Mouse (Mus musculus) urinary bladder, adult 2 months (tissue): ENCODE data around the gene Scmh1. TPM values are rescaled to one million over a fixed set of nuclear protein-coding genes. Genes with fewer than 3 reads are reported as not detected.

Source experiments
- DNase-seq: peaks from one replicate; pipeline ENCODE4 v3.0.0; 2022; ENCODE audit warnings: low spot score
- polyA plus RNA-seq: library from polyadenylated mRNA; depleted of rRNA; stranded (reverse); fragments of >200 nt; gene quantifications from 2 replicates; pipeline ENCODE4 v1.2.3, GENCODE M21; 2012

Scmh1 gene
- polyA plus RNA-seq, 1 experiment, result 98.1 TPM

DNA sequence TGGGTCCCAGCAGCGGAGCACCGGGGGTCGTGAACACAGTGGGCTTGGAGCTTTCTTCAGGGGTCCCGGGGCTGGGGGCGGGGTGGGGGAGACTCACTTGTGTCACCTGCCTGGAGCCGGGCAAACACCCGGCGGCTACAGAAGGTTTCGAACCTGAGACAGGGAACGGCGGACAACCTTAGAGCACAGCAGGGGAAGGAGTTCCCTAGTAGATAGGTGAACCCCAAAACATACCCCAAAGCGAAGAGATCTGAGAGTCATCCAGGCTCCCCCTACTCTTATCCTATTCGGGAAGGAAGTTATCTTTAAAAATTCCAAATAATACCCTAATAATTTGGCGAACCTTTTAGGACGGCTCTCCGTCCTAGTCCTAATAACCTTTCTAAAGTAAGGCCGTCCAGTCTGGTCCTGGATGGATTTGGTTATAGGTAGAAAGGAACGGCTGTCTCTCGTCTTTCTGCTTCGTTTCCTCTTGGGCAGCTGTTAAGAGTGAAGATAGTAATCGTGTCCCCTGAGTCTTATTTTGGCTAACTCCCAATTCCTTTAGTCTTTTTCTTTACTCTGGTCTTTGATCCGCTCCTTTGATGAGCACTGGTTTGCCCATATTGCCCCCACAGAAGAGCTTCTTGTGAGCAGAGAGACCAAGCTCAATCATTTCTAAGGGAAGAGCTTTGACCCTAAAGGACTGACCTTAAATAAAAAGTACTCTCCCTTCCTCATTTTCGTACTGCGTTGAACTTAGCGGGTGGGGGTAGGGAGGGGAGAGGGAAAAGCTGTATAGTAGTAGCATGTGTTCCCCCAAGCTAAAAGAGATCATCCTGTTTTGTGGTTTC is 941 bp downstream of the Scmh1 start:
- DNase-seq, result no peak

DNA sequence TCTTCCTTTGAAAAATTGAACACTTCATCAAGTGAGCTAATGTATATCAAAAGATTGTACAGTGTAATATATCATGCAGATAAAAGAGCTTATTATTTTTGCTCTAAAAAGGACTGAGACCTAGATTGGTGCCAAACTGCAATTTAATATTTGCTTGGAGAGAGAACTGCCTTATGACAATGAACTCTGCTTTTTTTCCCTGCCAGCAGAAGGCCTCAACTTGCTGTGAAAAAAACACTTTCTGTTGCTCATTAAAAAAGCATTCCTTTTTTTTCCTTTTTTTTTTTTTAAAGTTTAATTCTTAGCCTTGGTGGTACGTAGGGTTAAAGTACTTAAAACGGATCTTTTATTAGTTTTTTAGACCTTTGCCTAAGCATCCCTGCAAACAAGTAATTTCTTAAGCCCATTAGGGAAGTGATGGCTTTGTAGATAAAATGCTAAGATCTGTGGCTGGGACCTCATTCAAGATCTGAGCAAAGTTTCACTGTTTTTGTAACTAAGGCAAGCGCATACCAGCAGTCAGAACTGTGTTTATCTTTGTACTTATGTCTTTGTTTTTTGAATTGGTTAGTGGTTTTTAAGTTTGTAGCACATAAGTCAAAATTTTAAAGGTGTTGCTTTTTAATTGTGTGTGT is 1.7 kb downstream of the Scmh1 start:
- DNase-seq, result no peak

DNA sequence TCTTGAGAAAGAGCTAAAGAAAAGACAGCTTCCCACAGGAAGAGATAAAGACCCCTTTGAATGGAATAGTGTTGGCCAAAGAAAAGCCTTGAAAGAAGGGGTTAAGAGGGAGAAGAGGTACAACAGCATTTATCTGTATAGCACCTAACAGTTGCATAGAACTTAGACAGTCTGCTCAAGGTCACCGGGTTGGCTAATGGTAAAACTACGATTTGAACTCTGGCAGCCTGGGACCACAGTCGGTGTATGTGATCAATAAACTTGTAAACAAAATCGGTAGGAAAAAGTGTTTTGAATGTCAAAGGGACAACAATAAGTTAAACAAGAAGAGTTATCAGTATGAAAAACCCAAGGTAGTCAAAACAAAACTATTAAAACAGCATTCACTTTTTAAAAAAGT is 13.0 kb downstream of the Scmh1 start:
- no peak for DNase-seq

DNA sequence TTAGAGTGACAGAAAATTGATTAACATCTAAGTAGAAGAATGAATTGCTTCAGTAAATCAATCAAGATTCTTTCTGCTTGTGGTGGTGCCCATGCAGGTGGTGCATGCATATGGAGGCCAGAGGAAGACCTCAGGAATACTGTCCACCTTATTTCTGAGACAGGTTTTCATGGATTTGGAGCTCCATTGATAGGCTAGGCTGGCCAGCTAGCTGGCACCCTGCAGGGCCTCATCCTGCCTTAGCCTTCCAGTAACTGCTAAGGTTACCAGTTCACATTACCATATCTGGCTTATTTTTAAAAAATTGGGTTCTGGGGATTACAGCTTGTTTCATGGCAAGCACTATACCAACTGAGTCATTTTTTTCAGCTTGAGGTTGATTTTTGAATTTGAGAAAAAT is 15.1 kb downstream of the Scmh1 start:
- DNase-seq, result no peak

DNA sequence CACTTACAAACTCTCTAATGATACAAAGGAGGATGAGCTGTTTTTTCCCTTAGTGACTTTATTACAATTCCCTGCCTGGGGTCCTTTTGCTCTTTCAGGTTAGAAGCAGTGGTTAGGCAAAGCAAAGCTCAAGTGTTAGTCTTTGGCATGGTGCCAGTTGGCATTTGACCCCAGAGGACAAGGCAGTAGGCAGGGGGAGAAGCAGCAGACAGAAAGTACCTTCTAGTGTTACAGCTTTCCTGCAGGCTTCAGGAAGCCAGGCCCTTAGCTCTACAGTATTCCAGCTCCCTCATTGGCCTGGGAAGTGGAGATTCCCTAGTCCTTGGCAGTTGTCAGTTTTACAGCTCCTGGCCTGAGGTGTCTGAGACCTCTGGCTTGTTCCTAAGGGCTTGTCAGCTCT is 15.6 kb downstream of the Scmh1 start:
- no peak for DNase-seq

DNA sequence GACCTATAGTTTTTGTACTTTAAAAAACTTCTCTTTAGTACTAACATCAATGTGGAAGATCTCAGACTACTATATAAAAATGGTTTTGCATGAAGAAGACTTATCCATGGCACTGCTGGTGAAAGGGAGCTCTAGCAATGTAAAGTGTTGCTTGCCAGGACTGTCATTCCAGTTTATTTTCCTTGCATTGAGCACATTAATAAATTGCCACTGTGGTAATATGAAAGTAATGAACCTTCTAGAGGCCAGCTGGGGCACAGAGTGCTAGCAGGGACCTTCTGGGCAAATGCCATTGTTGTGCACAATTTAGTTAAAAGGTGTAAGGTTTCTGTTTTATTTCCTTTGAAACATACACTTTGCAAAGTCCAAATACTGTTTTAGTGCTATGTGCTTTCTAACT is 25.5 kb downstream of the Scmh1 start:
- DNase-seq, result no peak

DNA sequence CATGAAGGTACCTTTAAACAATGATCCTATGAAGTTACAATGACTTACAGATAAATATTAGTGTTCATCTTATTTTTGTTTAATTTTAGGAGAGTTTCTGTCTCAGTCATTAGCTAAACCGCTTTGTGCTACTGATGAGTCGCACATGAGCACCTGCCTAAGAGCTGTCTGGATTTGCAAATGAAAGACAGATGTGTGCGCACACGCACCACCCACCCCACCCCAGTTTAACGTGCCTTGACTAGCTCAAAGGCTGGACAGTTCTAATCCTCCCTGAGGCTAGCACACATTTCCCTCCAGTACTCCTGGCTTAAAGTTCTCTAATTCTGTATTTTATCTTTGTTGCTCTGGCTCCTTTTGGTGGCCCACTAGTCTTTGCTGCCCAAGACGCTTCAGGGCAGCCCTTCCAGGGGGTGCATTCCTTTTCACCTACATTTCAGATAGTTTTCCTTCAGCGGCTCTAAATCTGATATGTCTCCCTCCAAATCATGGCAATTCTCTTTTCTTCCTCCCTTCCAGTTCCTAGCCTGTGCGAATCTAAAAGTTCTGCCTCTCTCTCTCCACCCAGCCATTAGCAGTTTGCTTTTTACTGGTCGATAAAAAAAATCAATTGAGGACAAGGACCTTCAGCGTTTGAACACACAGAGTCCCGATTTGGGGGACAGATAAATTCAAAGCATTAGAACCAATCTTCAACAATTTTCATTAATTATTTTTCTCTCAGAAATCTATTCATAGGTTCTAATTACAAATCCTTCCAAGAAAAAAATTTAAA is 27.7 kb downstream of the Scmh1 start:
- no peak for DNase-seq

DNA sequence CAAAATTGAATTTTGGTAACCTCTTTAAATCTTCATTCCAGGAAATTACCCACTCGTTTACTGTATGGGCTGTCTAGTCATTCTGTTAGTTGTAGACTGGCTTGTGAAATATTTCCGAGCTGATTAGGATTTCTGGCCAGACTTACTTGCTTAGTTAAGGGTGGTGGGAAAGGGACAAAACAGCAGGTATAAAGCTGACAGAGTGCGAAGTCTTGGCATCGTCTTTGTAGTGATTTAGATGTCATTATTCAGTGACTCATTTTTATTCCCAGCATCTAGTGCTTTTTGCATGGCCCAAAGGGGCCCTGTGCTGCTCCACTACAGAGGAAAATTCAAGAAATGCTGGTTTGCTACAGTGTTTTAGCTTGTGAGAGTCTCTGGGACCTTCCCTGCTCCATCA is 56.7 kb downstream of the Scmh1 start:
- no peak for DNase-seq

DNA sequence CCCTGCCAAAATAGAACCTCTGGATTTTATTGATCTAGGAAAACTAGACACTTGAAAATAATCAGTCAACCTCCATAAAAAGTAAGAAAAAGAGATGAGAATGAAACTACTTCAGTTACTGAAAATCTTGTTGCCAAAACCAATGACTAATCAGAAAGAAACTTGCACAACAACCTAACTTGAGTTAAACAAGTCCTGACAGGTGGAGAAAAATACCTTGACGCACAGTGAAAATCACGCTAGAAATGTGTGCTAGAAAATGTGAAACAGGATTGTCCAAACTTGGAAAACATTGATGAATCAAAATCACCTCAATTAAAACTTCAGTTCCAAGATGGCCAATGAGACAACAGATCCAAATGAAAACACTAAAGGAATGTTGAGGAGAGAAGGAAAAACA is 67.9 kb downstream of the Scmh1 start:
- DNase-seq, result no peak

DNA sequence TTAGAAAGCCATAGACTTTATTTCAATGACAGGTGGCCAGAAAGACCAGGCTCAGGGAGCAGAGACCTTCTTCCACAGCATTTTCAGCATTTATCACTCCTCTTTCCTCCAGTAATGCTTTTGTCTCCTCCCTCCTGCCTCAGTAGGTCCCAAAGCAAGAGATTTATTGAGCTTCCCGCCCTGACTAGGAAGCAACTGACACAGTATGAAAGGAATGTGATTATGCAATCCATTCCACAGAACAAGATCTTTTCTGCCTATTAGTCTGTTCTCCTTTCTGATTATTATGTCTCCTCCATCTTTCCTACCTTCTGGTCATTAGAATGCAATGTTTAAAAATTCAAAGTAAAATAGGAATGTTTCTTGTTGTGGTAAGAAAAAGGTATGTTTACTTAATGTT is 82.6 kb downstream of the Scmh1 start:
- DNase-seq, result no peak

DNA sequence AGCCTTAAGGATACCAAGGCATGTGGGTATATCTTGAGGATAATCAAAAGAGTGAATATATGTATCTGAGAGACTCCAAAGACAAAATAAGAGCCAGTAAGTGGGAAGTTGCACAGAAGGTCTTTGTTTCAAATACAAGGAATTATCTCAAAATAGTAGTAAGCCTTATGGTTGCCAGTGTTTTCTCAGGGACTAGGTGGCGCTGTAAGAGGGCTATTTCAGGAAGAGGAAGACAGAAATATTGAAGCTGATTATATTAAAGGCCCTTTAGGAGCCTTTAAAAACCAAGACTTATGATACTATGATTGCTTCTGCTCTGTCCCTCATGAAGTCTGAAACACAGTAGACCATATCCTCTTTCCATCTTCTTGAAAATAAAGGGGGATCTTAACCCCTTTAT is 101.9 kb downstream of the Scmh1 start:
- no peak for DNase-seq

DNA sequence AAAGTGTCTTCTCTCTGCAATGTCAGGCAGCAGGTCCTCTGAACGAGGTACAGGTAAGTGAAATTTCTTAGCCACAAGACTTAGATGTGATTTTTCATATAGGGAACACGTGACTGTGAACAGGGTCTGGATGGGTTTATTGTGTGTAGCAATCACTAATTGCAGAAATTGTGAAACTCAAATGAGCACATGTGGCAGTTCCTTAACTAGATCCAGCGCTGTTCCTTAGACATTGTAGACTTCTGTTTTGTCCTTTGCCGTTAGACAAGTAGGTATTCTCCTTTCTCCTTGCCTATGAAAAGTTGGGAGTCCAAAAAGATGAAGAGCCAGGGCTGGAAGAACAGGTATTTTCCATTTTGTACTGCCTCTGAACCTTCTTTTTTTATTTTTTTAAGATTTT is 106.1 kb downstream of the Scmh1 start:
- no peak for DNase-seq

DNA sequence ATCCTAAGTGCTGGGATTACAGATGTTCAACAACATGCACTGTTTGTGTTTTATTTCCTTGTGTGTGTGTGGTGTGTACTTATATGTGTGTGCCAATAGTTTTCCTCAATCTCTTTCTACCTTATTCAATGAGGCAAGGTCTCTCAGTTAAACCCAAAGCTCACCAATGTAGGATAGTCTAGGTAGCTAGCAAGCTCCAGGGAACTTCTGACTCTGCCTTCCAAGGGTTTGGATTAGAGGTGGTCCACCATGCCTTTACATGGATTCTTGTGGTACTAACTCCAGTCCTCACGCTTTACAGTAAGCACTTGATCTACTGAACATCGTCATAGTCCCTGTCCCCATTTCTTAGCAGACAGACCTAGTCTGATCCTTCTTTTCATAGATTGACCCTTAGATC is 109.3 kb downstream of the Scmh1 start:
- DNase-seq, result no peak

DNA sequence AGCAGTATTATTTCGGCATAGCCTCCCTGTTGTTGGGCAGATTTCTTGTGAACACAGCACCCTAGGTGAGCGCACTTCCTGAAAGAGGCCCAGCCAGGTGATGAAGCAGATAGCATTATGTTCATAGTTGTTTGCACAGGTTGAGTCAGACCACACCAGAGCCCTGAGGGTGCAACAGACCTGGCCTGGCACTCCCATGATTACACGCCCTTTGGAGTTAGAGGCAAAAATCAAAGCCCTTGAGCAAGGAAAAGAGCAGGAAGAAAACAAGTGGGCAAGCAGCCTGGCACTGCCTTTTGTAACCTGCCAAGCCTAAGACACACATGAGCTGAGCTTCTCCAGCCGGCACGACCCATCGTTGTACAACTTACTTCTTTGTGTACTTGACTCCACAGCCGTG is 111.4 kb downstream of the Scmh1 start:
- DNase-seq, result no peak

DNA sequence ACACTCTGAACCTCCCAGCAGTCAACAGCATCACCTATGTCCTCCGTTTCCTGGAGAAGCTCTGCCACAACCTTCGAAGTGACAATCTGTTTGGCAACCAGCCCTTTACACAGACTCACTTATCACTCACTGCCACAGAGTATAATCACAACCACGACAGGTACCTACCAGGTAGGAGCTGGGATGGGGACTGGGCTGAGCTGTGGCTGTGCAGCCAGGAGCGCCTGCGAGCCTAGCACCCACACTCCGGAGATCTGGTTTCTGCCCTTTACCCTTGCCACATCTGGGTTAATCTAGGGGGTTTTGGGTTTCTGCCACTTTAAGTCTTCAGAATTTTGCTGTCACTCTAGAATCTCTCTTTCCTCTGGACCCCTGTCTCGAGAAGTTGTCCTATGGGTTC is 111.8 kb downstream of the Scmh1 start:
- no peak for DNase-seq

DNA sequence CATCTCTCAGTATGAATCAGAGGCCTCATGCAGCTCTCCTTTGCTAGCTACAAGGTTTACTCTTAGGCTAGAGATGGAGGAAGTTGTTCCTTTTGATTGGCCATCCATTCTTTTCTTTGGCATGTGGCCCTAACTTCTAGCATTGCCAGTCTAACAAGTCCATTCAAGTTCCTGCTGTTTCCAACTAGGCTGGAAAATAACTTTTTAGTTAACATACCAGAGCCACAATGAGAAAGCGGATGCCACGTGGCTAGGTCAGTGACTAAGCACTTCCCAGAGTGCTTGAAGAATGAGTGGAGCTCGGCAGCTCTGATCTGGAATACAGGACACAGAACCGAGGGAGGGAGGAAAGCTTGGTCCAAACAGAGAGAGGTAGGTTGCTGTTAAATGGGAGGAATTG is 112.3 kb downstream of the Scmh1 start:
- DNase-seq, result no peak

DNA sequence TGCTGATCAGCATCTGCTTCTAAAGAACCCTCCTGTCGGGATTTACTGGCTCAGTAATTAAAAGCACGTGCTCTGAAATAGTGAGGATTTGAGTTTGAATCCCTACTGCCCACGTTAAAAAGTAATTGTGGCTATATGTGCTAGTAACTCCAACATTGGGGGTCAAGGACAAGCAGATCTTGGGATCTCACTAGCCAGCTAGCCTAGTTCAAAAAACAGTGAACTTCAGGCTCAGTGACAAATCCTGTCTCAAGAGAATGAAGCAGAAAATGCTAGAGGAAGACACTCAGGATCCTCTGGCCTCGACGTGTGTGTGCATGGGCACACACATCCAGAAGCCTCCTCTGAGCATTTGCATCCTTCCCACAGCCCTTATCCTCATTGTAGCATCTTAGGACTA is 116.7 kb downstream of the Scmh1 start:
- no peak for DNase-seq

DNA sequence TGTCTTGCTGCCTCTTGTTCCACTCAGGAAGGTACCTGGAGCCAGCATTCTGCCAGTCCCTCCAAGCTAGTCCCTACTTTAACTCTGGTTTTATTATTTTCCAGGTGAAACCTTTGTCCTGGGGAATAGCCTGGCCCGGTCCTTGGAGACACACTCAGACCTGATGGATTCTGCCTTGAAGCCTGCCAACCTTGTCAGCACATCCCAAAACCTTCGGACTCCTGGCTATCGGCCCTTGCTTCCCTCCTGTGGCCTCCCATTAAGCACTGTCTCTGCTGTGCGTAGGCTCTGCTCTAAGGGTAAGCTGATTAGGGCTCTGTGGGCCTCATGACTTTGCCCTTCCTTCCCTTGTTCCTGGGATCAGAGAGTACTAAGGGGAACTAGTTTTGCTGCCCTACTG is 117.3 kb downstream of the Scmh1 start:
- DNase-seq, result no peak

DNA sequence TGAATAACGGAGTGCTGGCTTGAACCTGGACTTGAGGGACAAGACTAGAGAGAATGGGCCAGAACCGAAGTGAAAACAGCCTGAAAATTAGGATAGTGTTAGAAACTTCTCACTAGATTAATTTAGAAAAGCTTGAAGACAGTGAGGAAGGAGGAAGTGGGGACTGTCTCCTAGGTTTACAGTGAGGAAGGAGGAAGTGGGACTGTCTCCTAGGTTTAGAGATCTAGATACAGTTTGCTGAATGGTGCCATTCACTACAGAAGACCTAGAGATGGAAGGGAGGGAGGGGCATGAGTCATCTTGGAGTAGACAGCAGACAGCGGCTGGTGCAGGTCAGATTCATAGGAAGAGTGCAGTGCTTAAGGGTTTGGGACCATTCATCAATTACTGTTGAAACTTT is 118.0 kb downstream of the Scmh1 start:
- no peak for DNase-seq

DNA sequence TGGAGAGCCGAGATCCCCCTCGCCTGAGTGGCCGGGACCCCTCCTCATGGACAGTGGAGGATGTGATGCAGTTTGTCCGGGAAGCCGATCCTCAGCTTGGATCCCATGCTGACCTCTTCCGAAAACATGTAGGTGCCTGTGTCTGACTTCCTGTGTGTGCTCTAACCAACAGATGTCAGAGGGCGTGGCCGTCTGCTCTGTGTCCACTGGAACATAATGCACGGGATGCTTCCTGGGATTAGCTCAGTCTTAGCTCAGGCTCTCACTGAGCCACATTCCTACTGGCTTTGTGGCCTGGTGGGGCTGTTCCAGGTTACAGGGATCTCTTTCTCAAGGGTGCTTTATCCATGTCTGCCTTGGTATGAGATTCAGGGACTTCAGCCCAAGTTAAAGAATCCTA is 123.1 kb downstream of the Scmh1 start:
- DNase-seq, result no peak

DNA sequence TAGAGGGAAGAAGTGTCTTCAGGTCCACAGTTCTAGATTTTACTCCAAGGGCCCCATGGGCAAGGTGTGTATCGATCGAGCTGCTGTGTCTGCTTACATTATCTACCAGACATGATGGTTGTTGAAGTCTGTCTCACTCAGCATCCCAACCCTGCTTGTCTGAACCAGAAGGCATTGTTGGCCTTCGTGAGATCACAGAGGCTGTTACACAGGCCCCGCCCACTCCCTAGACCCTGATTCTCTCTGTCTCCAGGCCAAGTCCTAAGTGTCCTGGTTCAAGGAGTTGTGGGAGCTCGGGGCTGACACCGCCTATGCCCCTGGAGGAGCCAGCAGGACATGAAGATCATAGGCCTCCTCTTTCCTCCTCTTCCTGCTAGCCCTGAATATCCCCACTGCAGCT is 126.9 kb downstream of the Scmh1 start, which contains the start of gene Slfnl1:
Slfnl1 (plus strand) TSS at position 246 of the 400 bp plus-strand sequence.
- no peak for DNase-seq

DNA sequence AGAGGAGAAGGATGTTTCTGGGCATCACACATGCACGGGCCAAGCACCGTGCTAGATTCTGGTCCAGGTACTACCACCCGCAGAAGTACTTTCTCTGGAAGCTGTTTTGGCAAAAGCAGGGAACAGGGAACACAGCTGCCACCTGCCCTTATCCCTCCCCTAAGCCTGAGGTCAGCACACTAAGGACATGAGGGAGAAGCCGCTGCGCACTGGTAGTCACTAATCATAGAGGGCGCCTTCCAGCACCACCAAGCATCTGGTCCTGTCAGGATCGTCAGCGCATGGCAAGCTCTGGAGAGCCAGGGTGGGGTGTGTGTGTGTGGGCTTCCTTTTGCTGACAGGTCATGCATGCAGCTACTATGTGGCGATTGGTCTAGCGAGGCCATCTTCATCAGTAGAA is 133.6 kb downstream of the Scmh1 start:
- no peak for DNase-seq

DNA sequence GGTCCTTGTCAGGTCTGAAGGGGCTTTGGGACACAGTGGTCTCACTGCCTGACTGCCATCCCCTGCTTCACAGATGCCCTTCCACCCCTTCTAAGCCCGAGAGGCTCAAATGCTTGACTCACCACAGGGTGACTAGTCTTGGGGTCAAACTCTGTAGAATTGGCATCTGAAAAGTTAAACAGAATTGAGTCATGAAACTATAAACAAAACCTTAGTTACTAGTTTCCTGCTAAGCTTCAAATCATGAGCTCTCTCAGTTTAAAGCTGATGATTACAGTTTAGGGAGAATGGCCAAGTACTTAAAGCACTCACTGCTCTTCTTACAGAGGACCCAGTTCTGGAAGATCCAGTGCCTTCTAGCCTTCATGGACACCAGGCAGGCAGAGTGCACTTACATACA is 139.8 kb downstream of the Scmh1 start:
- DNase-seq, result no peak
